Mouse (Mus musculus): ENCODE measurements at regions not wholly inside any gene's neighbourhood (a gene's known extent, or its start where the extent isn't known, plus 50 kb on each side); places are given as distances from the start of the nearest gene placed in this dataset.

GRCm38 (mm10) chr11:90088473-90088872 is 58.3 kb downstream of the Tmem100 start:
- Histone ChIP-seq H3K4me1 (ENCODE audit: control insufficient read depth, insufficient read depth, insufficient read length, low read length) (peaks cover 5% of the 10 kb centered on the region), H3K4me3 (ENCODE audit: insufficient read depth, low read depth, low read length) (no peak overlapping the region), H3K27ac (replicated peaks; ENCODE audit: low read depth, low read length) (no peak overlapping the region)

GRCm38 (mm10) chr11:90094052-90094451 is 63.9 kb downstream of the Tmem100 start:
- Histone ChIP-seq H3K27ac (replicated peaks; ENCODE audit: low read depth, low read length) (0 out of 2 replicates have a peak overlapping the region, but pooled peaks have one; percentile 15), H3K4me3 (ENCODE audit: insufficient read depth, low read depth, low read length) (no peak overlapping the region)

GRCm38 (mm10) chr11:90094700-90095355 is 64.7 kb downstream of the Tmem100 start:
- H3K27ac ChIP-seq (replicated peaks; ENCODE audit: low read depth, low read length): no peak overlapping the region
- no peaks in the 10 kb centered on the region for H3K4me1 ChIP-seq (ENCODE audit: control insufficient read depth, insufficient read depth, insufficient read length, low read length)
- no peak overlapping the region for H3K4me3 ChIP-seq (ENCODE audit: insufficient read depth, low read depth, low read length)

More at GRCm38 (mm10) chr11:90094052-90094451, 63.9 kb downstream of the Tmem100 start:
- no peaks in the 10 kb centered on the region for H3K4me1 ChIP-seq (ENCODE audit: control insufficient read depth, insufficient read depth, insufficient read length, low read length)

GRCm38 (mm10) chr11:90098471-90098870 is 68.3 kb downstream of the Tmem100 start:
- H3K4me3 ChIP-seq (ENCODE audit: insufficient read depth, low read depth, low read length): no peak overlapping the region
- 0 out of 2 replicates have a peak, but pooled peaks cover 3% of the 10 kb centered on the region for H3K4me1 ChIP-seq (ENCODE audit: control insufficient read depth, insufficient read depth, insufficient read length, low read length)
- no peak overlapping the region for H3K27ac ChIP-seq (replicated peaks; ENCODE audit: low read depth, low read length)

GRCm38 (mm10) chr11:90099178-90099577 is 69.0 kb downstream of the Tmem100 start:
- Histone ChIP-seq H3K27ac (replicated peaks; ENCODE audit: low read depth, low read length) (no peak overlapping the region), H3K4me3 (ENCODE audit: insufficient read depth, low read depth, low read length) (no peak overlapping the region), H3K4me1 (ENCODE audit: control insufficient read depth, insufficient read depth, insufficient read length, low read length) (0 out of 2 replicates have a peak, but pooled peaks cover 3% of the 10 kb centered on the region)

GRCm38 (mm10) chr11:90100161-90100560 is 70.0 kb downstream of the Tmem100 start:
- Histone ChIP-seq H3K4me3 (ENCODE audit: insufficient read depth, low read depth, low read length) (no peak overlapping the region), H3K4me1 (ENCODE audit: control insufficient read depth, insufficient read depth, insufficient read length, low read length) (0 out of 2 replicates have a peak, but pooled peaks cover 3% of the 10 kb centered on the region), H3K27ac (replicated peaks; ENCODE audit: low read depth, low read length) (no peak overlapping the region)

- Histone ChIP-seq H3K27ac (replicated peaks; ENCODE audit: low read depth, low read length) (no peak overlapping the region), H3K4me3 (ENCODE audit: insufficient read depth, low read depth, low read length) (no peak overlapping the region), H3K4me1 (ENCODE audit: control insufficient read depth, insufficient read depth, insufficient read length, low read length) (0 out of 2 replicates have a peak, but pooled peaks cover 3% of the 10 kb centered on the region)
These were observed 71.1 kb downstream of the Tmem100 start for GRCm38 (mm10) chr11:90101284-90101683.

GRCm38 (mm10) chr11:90106063-90106798 is 76.1 kb downstream of the Tmem100 start:
- Histone ChIP-seq H3K4me1 (ENCODE audit: control insufficient read depth, insufficient read depth, insufficient read length, low read length) (peaks cover 3% of the 10 kb centered on the region; the same call in 1 of the 2 replicates), H3K4me3 (ENCODE audit: insufficient read depth, low read depth, low read length) (no peak overlapping the region), H3K27ac (replicated peaks; ENCODE audit: low read depth, low read length) (0 out of 2 replicates have a peak overlapping the region, but pooled peaks have one; percentile 34)

- Histone ChIP-seq H3K4me1 (ENCODE audit: control insufficient read depth, insufficient read depth, insufficient read length, low read length) (peaks cover 2% of the 10 kb centered on the region; the same call in 1 of the 2 replicates), H3K4me3 (ENCODE audit: insufficient read depth, low read depth, low read length) (no peak overlapping the region), H3K27ac (replicated peaks; ENCODE audit: low read depth, low read length) (no peak overlapping the region)
These were observed 77.8 kb upstream of the Gm45716 start for GRCm38 (mm10) chr11:90109681-90110111.

- Histone ChIP-seq H3K4me1 (ENCODE audit: control insufficient read depth, insufficient read depth, insufficient read length, low read length) (peaks cover 2% of the 10 kb centered on the region; the same call in 1 of the 2 replicates), H3K27ac (replicated peaks; ENCODE audit: low read depth, low read length) (no peak overlapping the region)
These were observed 77.3 kb upstream of the Gm45716 start for GRCm38 (mm10) chr11:90110170-90110569.

GRCm38 (mm10) chr11:90112174-90112573 is 75.3 kb upstream of the Gm45716 start:
- no peaks in the 10 kb centered on the region; the same call in 1 of the 2 replicates for H3K4me1 ChIP-seq (ENCODE audit: control insufficient read depth, insufficient read depth, insufficient read length, low read length)

More at GRCm38 (mm10) chr11:90110170-90110569, 77.3 kb upstream of the Gm45716 start:
- no peak overlapping the region for H3K4me3 ChIP-seq (ENCODE audit: insufficient read depth, low read depth, low read length)

GRCm38 (mm10) chr11:90116676-90117663 is 70.5 kb upstream of the Gm45716 start:
- H3K4me3 ChIP-seq (ENCODE audit: insufficient read depth, low read depth, low read length): no peak overlapping the region
- H3K27ac ChIP-seq (replicated peaks; ENCODE audit: low read depth, low read length): no peak overlapping the region
- no peaks in the 10 kb centered on the region; the same call in 1 of the 2 replicates for H3K4me1 ChIP-seq (ENCODE audit: control insufficient read depth, insufficient read depth, insufficient read length, low read length)

More at GRCm38 (mm10) chr11:90112174-90112573, 75.3 kb upstream of the Gm45716 start:
- H3K27ac ChIP-seq (replicated peaks; ENCODE audit: low read depth, low read length): no peak overlapping the region
- H3K4me3 ChIP-seq (ENCODE audit: insufficient read depth, low read depth, low read length): no peak overlapping the region

GRCm38 (mm10) chr11:90117664-90118295 is 69.7 kb upstream of the Gm45716 start:
- H3K27ac ChIP-seq (replicated peaks; ENCODE audit: low read depth, low read length): no peak overlapping the region
- no peaks in the 10 kb centered on the region; the same call in 1 of the 2 replicates for H3K4me1 ChIP-seq (ENCODE audit: control insufficient read depth, insufficient read depth, insufficient read length, low read length)
- no peak overlapping the region for H3K4me3 ChIP-seq (ENCODE audit: insufficient read depth, low read depth, low read length)

GRCm38 (mm10) chr11:90121902-90122301 is 65.6 kb upstream of the Gm45716 start:
- H3K4me1 ChIP-seq (ENCODE audit: control insufficient read depth, insufficient read depth, insufficient read length, low read length): no peaks in the 10 kb centered on the region; the same call in 1 of the 2 replicates
- no peak overlapping the region for H3K27ac ChIP-seq (replicated peaks; ENCODE audit: low read depth, low read length)
- H3K4me3 ChIP-seq (ENCODE audit: insufficient read depth, low read depth, low read length): no peak overlapping the region
